Mouse (Mus musculus): ENCODE data around the gene Bid. TPM values are rescaled to one million over a fixed set of nuclear protein-coding genes. Genes with fewer than 3 reads are reported as not detected.

Bid gene
- polyA plus RNA-seq (2012) = 13.1 and 19.4 TPM in 2 replicates

DNA sequence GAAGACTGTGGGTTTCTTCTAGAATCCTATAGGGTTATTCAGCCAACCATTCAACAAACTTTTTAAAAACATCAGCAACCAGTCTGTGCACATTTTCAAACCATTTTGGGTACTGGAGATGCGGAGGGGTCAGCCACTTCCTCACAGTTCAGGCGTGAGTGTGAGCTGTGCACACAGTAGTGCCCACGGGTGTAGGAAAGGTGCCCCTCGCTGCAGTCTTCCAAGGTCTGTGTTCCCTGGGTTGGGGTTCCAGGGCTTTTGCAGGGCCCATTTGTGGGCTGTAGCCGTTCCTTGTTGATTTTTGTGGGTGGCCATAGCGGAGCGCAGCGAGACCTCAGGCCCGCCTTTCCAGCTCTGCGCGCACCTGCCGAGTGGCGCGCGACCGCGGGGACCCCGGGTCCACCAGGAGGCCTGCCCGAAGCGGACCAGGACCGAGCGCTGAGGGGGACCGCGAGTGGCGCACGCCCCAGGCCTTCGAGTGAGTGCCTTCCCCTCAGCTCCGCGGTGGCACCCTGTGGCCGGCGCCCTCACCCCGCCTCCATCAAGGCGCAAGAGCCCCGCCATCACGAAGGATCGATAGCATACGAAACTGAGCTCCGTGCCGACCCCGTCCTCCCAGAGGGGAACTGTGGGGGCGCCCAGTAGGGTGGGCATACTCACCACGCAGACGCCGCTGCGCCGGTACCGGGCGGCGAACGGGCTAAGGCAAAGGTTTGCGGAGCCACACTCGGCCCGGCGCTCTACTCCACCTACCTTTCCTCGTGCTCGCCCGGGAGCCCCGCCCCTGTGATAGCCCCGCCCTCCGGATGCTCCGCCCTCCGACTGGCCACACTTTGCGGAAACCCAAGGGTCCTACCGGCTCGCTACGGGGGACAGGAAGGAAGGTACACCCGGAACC is at the start of gene Bid:
Bid (minus strand) TSS at position 780 of the 898 bp plus-strand sequence.
- TF ChIP-seq GATA1 (IDR thresholded peaks at IDR 0.05; ENCODE audit: low read length) = no peak

DNA sequence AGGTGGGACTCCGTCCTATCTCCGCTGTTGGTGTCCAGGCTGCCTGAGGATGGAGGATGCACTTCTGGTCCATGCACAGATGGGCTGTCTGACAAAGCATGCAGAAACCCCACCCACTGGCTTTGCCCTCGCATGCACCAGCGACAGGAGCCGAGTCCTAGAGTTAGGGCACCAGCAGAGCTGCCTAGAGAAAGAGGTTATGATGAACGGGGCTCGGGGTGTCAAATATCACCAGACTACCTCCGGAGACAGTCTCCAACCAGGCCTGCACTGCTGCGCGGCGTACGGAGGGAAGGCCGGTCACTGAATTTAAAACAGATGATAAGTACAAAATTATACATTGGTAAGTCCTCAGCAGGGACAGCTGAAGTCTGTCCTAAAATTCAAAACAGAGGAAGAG is 49.2 kb upstream of the Bid start:
- no peak for TF ChIP-seq GATA1 (IDR thresholded peaks at IDR 0.05; ENCODE audit: low read length)

DNA sequence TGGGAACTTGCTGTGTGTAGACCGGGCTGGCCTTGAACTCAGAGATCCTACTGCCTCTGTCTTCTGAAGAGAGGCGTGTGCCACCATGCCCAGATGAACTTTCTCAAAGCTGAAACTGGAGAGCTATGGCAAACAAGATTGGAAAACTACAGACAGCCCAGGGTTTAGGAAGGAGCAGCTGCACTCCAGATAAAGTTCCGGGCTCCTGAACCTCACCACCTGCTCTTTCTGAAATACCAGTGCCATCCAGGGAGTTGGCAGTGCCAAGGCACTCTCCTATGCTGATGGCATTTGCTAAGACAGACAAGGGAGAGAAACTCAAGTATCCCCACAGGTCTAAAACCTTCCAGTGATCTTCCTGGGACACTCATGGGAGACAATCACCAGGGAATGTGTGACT is 47.5 kb upstream of the Bid start:
- no peak for TF ChIP-seq GATA1 (IDR thresholded peaks at IDR 0.05; ENCODE audit: low read length)

DNA sequence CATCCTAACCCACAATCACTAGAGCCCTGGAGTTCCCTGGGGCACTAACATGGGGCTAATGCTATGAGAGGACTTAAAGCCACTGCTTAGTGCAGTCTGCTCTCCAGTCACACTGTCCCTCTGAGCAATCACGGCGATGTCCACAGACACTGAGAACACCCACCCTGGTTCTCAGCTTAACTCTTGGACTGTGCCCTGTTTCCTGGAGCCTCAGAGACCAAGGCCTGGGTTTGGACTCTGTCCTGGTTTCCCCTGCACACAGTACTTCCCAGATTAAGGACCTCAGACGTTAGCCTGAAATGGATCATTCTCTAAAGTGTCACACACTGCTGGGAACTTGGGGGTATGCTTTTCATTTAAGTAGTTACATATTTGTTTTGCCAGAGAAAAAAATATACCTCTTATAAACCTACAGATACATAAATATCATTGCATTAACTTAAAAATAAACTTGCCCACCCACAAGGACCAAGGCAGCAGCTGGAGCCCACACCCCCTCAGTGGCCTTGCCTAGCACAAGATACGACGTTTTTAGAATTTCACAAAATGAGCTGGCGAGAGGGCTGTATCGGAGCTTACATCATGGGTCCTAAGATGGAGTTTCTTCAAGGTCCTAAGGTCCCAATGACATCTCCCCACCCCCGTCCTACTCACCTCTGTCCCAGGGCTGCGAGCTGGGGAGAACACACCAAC is 43.8 kb upstream of the Bid start:
- no peak for TF ChIP-seq GATA1 (IDR thresholded peaks at IDR 0.05; ENCODE audit: low read length)

DNA sequence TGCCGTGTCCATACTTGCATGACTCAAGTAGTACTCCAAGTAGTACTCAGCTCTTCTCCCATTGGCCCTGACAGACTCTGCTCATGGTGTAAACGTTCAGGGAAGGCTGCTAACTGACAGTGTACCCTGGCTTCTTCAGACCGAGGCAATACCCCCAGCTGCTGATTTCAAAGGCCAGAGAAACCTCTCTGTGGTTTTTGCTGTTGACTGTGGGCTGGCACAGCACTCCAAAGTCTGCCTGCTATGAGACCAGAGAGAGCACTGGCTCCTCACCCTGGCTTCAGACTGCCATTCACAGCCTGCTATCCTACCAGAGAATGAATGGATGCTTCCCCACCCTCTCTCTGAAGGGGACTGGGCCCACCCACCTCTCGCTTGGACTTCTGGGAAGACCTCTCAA is 40.7 kb upstream of the Bid start:
- TF ChIP-seq GATA1 (IDR thresholded peaks at IDR 0.05; ENCODE audit: low read length) = no peak

DNA sequence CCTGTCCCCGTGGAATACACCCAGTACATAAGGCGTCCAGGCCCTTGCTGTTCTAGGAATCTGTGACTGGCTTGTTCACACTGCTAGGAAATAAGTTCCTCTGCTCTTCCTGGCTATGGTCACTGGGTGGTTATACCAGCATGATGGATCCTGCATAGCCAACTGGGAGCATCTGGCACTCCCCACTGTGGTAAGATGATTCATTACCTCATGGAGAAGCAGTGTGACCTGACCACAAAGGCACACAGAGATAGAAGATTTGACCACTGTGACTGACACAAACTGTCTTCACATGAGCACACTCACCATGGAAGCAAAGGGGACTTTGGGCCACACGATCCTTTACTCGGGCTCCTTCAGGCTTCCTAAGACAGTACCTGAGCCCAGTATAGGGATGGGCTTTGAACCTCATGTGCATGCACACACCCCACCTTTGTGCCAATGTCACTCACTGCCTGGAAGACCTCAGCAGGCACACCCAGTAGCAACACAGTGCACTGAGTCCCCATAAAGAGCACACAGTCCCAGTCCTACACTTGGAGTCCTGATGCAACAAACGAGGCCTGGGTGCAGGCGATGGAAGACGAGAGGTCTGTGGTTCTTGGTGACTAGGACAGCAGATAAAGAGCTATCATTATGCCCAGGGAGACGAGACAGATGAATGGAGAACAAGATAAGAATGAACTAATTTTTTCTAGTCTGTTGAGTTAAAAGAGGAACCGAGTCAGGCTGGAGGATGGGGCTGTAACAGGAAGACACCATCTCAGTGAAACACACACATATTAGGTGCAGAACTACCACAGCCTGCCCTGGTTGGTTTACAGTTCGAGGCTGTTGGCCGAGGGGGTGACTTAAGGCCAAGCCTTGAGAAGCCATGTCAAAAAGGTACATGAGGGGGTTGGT is 39.9 kb upstream of the Bid start:
- TF ChIP-seq GATA1 (IDR thresholded peaks at IDR 0.05; ENCODE audit: low read length) = peak; percentile 99

DNA sequence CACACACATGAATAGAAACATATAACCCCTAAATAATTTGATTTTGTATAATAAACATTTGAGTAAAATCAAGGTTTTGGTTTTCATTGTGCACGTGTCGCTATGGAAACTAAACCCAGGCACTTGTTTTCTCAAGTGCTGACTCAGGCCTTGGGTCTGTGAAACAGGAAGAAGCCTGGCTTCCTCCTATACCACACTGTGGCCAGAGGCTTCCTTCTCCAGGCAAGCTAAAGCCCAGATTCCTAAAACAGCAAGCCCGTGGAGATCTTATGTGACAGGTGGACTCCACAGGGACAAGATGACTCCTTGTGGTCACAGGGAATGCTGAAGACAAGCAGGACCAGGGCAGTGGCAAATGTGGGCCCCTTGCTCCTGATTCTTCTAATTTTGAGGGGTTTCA is 38.6 kb upstream of the Bid start:
- no peak for TF ChIP-seq GATA1 (IDR thresholded peaks at IDR 0.05; ENCODE audit: low read length)

DNA sequence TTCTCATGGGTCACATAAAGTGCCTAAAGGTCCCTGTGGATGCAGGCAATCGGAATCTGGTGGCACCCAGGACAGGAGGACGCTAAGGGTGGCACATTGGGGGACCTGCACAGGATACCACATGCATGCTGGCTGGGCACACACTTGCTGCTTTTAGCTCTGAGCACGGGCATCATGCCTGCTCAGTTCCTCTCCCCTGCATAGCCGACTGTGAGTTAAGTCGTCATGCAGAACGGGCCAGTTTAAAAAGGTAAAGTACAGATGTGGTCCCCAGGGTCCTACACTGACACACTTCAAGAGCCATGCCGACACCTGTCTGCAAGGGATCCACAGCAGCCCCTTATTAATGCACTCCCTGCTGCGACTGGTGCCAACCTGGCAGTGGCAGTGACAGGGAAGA is 37.6 kb upstream of the Bid start:
- TF ChIP-seq GATA1 (IDR thresholded peaks at IDR 0.05; ENCODE audit: low read length) = no peak

DNA sequence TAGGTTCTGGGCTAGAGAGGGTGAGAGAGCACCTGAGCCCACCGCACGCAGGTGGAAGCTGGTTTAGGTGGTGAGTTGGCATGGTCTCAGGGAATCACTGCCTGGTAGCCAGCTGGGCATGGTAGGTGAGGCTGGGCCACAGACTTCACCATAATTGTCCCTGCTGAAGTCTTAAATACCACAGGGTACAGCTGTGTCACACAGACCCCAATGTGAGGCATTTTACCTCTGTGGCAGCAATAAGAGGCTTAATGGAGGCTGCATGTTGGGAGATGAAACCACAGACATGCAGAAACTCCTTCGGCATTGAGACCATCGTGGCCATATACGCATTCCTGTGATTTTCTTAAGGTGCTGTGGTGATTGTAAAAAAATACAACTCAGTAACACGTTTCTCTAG is 35.8 kb upstream of the Bid start:
- TF ChIP-seq GATA1 (IDR thresholded peaks at IDR 0.05; ENCODE audit: low read length) = no peak

DNA sequence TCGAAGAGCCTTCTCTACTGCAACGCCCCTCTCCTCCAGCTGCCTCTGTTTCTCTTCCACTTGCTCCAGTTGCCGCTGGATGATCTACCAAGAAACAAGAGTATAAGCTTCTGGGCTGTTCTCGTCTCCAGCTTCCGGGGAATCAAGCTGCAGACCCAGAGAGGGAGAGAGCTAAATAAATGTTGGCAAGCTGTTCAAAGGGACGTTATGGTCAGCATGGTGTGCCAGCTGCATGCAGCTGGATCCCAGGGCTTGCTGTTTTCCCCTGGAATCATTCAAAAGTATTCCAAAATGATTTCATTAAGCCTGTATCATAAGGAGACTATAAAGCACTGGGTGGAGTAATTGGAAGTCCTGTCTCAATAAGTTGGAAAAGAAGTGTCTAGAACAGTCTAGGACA is 34.7 kb upstream of the Bid start:
- TF ChIP-seq GATA1 (IDR thresholded peaks at IDR 0.05; ENCODE audit: low read length) = no peak

DNA sequence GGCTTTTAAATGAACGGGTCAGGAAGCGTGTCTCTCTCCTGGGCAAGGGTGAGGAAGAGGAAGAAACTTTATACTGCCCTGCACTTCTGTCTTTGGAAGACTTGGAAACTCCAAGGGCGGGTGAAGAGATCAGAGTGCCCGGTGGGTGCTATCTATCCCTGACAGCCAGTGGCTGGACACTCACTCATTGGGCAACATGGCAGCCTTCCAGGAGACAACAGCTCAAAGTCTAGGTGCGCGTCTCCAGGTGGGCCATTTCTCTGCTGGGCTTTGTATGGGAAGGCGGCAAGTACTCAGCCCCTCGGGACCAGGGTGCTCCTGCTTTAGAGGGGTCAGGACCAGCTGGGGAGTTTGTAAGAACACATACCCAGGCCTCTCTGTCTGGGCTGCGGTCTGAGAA is 28.9 kb upstream of the Bid start:
- no peak for TF ChIP-seq GATA1 (IDR thresholded peaks at IDR 0.05; ENCODE audit: low read length)

DNA sequence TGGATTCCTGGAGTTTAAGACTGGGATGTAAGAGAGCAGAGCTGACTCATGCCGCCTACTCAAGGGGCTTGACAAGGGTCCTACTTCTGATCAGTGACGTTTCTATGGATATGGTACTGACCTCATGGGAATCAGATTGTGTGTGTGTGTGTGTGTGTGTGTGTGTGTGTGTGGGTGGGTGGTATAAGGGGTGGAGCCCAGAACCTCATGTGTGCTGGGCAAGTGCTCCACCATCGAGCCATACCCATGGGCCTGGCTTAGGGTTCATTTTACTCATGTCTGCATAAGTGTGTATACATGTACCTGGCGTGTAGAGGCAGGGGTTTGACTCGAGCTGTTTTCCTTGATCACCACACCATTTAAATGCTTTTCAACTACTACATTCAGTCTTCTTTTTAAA is 27.3 kb upstream of the Bid start:
- TF ChIP-seq GATA1 (IDR thresholded peaks at IDR 0.05; ENCODE audit: low read length) = no peak

DNA sequence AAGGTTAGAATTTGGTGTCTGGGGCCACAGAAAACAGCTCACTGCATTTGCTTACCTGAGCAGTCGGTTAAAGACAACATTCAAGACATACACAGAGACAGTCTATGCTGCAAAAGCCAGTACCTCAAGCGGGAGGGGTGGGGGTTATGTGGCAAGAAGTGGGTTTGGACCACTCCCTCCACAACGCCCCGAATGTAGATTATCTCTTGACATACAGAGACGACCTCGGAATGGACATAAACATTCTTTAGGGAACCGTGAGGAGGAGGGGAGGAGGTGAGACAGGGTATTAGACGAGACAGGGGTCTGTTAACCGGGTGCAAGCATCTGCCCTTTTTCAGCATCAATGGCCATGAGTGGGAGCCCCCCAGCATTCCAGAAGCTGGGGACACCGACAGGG is 26.9 kb upstream of the Bid start:
- no peak for TF ChIP-seq GATA1 (IDR thresholded peaks at IDR 0.05; ENCODE audit: low read length)

DNA sequence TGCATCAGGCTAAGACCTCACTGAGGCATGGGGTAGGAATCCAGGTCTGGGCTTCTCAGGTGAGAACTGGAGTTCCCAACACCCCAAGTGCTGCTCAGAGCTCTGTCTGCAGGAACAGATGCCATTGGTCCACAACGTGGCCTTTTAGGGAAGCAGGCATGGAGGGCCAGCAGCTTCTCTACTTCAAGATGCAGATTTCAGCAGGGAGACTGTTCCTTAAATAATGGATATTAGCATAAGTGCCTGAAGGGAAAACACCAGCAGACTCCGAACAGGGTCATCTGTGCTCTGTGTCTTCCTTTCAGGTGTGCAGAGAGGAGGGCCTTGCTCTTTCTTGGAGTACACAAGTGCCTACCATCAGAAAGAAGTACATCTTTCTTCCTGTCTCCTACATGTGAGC is 26.4 kb upstream of the Bid start:
- no peak for TF ChIP-seq GATA1 (IDR thresholded peaks at IDR 0.05; ENCODE audit: low read length)

DNA sequence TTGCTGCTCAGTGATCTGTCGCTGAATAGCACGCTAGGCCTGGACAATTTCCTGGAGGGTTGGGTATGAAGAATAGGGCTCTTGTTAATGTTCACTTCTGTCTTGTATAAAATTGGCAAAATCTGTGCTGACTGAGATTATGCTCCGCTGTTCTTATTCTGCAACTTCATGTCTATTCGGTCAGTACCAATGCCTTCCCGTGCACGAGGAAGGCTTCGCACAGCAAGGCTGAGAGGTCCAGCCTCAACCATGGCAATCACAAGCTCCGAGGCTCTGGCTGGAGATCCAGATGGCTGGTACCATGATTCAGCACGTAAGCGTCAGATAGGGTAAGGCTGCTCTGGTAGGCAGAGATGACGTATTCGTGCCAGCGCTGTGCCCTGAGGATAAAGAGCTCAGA is 24.9 kb upstream of the Bid start:
- no peak for TF ChIP-seq GATA1 (IDR thresholded peaks at IDR 0.05; ENCODE audit: low read length)

DNA sequence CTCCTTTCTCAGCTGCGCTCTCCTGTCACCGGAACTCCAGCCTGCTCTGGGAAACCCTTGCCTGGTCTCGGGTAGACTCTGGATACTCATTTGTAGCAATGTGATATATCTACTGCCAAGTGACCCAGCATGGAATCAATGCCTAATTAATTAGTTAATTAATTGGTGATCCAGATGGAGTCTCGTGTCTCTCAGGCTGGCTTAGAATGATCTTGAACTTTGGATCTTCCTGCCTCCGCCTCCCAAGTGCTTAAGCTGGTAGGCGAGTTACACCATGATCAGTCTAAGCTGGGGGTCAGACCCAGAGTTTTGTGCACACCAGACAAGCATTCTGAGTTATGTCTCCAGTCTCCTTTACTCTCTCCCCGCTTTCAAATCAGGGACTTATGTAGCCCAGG is 24.4 kb upstream of the Bid start:
- no peak for TF ChIP-seq GATA1 (IDR thresholded peaks at IDR 0.05; ENCODE audit: low read length)

All from G1E-ER4 (cell line).